Comparison of ENCODE assay signal across 8 mouse cellular contexts in the genomic region with DNA sequence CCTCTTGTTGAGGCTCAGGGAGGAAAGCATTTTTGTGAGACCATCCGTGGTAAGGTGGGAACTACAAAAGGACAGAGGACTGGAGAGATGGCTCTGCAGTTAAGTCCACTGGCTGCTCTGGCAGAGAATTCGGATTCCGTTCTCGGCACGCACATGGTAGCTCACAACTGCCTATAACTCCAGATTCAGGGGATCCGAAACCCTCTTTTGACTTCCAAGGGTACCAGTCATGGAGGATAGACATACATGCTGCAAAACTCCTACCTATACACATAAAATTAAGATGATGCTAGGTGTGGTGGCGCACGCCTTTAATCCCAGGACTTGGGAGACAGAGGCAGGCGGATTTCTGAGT. TPM values are rescaled to one million over a fixed set of nuclear protein-coding genes. Genes with fewer than 3 reads are reported as not detected.
DNase-seq lines count a peak whose midpoint lies in the region; ATAC-seq and TF ChIP-seq lines count a peak whose summit lies in the region.

No protein-coding gene starts in this region.

- H3K36me3 ChIP-seq in heart, adult 2 months (ENCODE audit: control insufficient read depth, insufficient read depth, low read length) = peaks cover 9% of the 10 kb centered on the region
- no peaks in the 10 kb centered on the region; the same call in 1 of the 2 replicates for H3K36me3 ChIP-seq in thymus, adult 2 months (ENCODE audit: control insufficient read depth, insufficient read depth, low read length)
- H3K36me3 ChIP-seq in liver, embryonic 12.5 days = peaks cover 31% of the 10 kb centered on the region
- H3K36me3 ChIP-seq in stomach, postnatal 0 days (ENCODE audit: control insufficient read depth, insufficient read depth, low read length) = peaks cover 8% of the 10 kb centered on the region; the same call in 1 of the 2 replicates

- TF ChIP-seq POLR2A in heart, adult 2 months (IDR thresholded peaks at IDR 0.05; ENCODE audit: insufficient read depth, low read depth, low read length) = no peak
- no peak for TF ChIP-seq POLR2A in thymus, adult 2 months (IDR thresholded peaks at IDR 0.05; ENCODE audit: control insufficient read depth, extremely low read depth, insufficient read depth, low read length, poor library complexity)

- H3K27ac ChIP-seq in heart, adult 2 months = peak overlapping the region; percentile 79
- H3K27ac ChIP-seq in thymus, adult 2 months (ENCODE audit: control insufficient read depth, insufficient read depth, low read length) = peak overlapping the region; percentile 28; the same call in 1 of the 2 replicates
- peak overlapping the region; percentile 70 for H3K27ac ChIP-seq in liver, embryonic 12.5 days
- H3K27ac ChIP-seq in stomach, postnatal 0 days (replicated peaks) = peak overlapping the region; percentile 74; the same call in 1 of the 2 replicates

- H3K4me3 ChIP-seq in heart, adult 2 months = peak overlapping the region; percentile 86
- H3K4me3 ChIP-seq in thymus, adult 2 months (ENCODE audit: control insufficient read depth, insufficient read depth, low read length) = peak overlapping the region; percentile 77
- H3K4me3 ChIP-seq in liver, embryonic 12.5 days = peak overlapping the region; percentile 88
- peak overlapping the region; percentile 84 for H3K4me3 ChIP-seq in stomach, postnatal 0 days (ENCODE audit: low read depth, low read length)

- 19% methylated on average over 9 of the region's 9 CpGs for WGBS in heart, adult 2 months
- WGBS in thymus, adult 2 months = 25% methylated on average over 9 of the region's 9 CpGs
- WGBS in liver, embryonic 12.5 days (ENCODE audit: insufficient replicate concordance) = 21% methylated on average over 9 of the region's 9 CpGs
- WGBS in stomach, postnatal 0 days = 19% methylated on average over 9 of the region's 9 CpGs

- H3K9ac ChIP-seq in heart, adult 2 months (ENCODE audit: low read depth, low read length) = peak overlapping the region; percentile 67
- H3K9ac ChIP-seq in liver, embryonic 12.5 days = peak overlapping the region; percentile 85
- H3K9ac ChIP-seq in stomach, postnatal 0 days (ENCODE audit: low read length) = peak overlapping the region; percentile 89

- H3K4me2 ChIP-seq in liver, embryonic 12.5 days = peak overlapping the region; percentile 86
- peak overlapping the region; percentile 77 for H3K4me2 ChIP-seq in stomach, postnatal 0 days (replicated peaks; ENCODE audit: low read depth)

- no peak for TF ChIP-seq EP300 in heart, adult 2 months (IDR thresholded peaks at IDR 0.05; ENCODE audit: insufficient read depth, low read depth, low read length)
- no peak for TF ChIP-seq EP300 in stomach, postnatal 0 days (optimal IDR thresholded peaks at IDR 0.05)

- peak; percentile 62; the same call in 1 of the 2 replicates for ATAC-seq in liver, embryonic 12.5 days
- no peak for ATAC-seq in stomach, postnatal 0 days (ENCODE audit: low FRiP score, low TSS enrichment)

- no peaks in the 10 kb centered on the region for H3K27me3 ChIP-seq in heart, adult 2 months (ENCODE audit: control insufficient read depth, insufficient read depth, low read length)
- no peaks in the 10 kb centered on the region for H3K27me3 ChIP-seq in thymus, adult 2 months (ENCODE audit: control insufficient read depth, insufficient read depth, low read length)
- H3K27me3 ChIP-seq in liver, embryonic 12.5 days (replicated peaks) = no peaks in the 10 kb centered on the region
- H3K27me3 ChIP-seq in stomach, postnatal 0 days (ENCODE audit: control insufficient read depth, insufficient read depth, low read length) = no peaks in the 10 kb centered on the region

- H3K79me2 ChIP-seq in heart, adult 2 months (replicated peaks; ENCODE audit: control insufficient read depth, insufficient read depth, low read length) = peaks cover 2% of the 10 kb centered on the region

- intact Hi-C loops in heart, adult 2 months (cut with DNase I) = no loop called here
- intact Hi-C loops in heart, postnatal 10 days (cut with DNase I) = no loop called here

- H3K9me3 ChIP-seq in liver, embryonic 12.5 days (replicated peaks) = no peaks in the 10 kb centered on the region
- H3K9me3 ChIP-seq in stomach, postnatal 0 days (ENCODE audit: control insufficient read depth, low read length) = no peaks in the 10 kb centered on the region

- no peak for TF ChIP-seq CTCF in heart, adult 2 months (IDR thresholded peaks at IDR 0.05)
- TF ChIP-seq CTCF in thymus, adult 2 months (IDR thresholded peaks at IDR 0.05; ENCODE audit: borderline replicate concordance, control insufficient read depth, extremely low read depth, insufficient read depth, low read length, poor library complexity) = no peak
- no peak for TF ChIP-seq CTCF in stomach, postnatal 0 days (IDR thresholded peaks at IDR 0.05; ENCODE audit: low read depth)

- H3K4me1 ChIP-seq in heart, adult 2 months (ENCODE audit: control insufficient read depth, insufficient read depth, low read length) = no peaks in the 10 kb centered on the region; the same call in 1 of the 2 replicates
- H3K4me1 ChIP-seq in thymus, adult 2 months (replicated peaks; ENCODE audit: control insufficient read depth, insufficient read depth, low read length) = peaks cover 5% of the 10 kb centered on the region
- H3K4me1 ChIP-seq in liver, embryonic 12.5 days = peaks cover 28% of the 10 kb centered on the region
- 0 out of 2 replicates have a peak, but pooled peaks cover 2% of the 10 kb centered on the region for H3K4me1 ChIP-seq in stomach, postnatal 0 days (replicated peaks; ENCODE audit: control insufficient read depth, insufficient read depth)

- no peak for DNase-seq in heart, adult 2 months
- DNase-seq in heart, postnatal 10 days = no peak
- DNase-seq in thymus, adult 2 months = no peak
- DNase-seq in thymus, postnatal 0 days (ENCODE audit: low spot score) = no peak
- no peak for DNase-seq in stomach, postnatal 0 days (ENCODE audit: low spot score)
- no peak for DNase-seq in adipocyte (ENCODE audit: low spot score)
- DNase-seq in right cerebral cortex, postnatal 14 days = no peak

RNA-seq across cellular contexts. Expression of a gene that starts 0.4 kb away (rescaled TPM):
- 100 to 1,000 TPM in 1 of 2 experiments, 10 to 100 TPM in 1; 92.4 to 105 TPM for total RNA-seq in heart, adult 2 months (2021)
- polyA plus RNA-seq in heart, adult 2 months (2012; rRNA removed) = 92.8 and 117 TPM in 2 replicates
- total RNA-seq in heart, postnatal 10 days (2021) = 100 to 1,000 TPM; 107 to 112 TPM
- polyA plus RNA-seq in thymus, adult 2 months (2012; rRNA removed) = 84.4 and 88.0 TPM in 2 replicates
- 49.3 and 50.6 TPM in 2 replicates for polyA plus RNA-seq in thymus, postnatal 0 days (2015; fragmentation: Nextera tagmentation; extraction: Ambion mirVana)
- 53.0 and 54.4 TPM in 2 replicates for polyA plus RNA-seq in liver, embryonic 12.5 days (2016; fragmentation: Nextera tagmentation; extraction: Ambion mirVana)
- polyA plus RNA-seq in stomach, postnatal 0 days (2015; fragmentation: Nextera tagmentation; extraction: Ambion mirVana) = 37.8 and 38.4 TPM in 2 replicates

RNA-seq across cellular contexts. Expression of a gene that starts 17.0 kb away (rescaled TPM):
- total RNA-seq in heart, adult 2 months (2021) = under 1 TPM; 0.60 to 0.91 TPM
- 5.2 and 5.7 TPM in 2 replicates for polyA plus RNA-seq in heart, adult 2 months (2012; rRNA removed)
- total RNA-seq in heart, postnatal 10 days (2021) = 1 to 10 TPM; 4.5 to 5.6 TPM
- 22.5 and 27.0 TPM in 2 replicates for polyA plus RNA-seq in thymus, adult 2 months (2012; rRNA removed)
- 8.5 and 8.7 TPM in 2 replicates for polyA plus RNA-seq in thymus, postnatal 0 days (2015; fragmentation: Nextera tagmentation; extraction: Ambion mirVana)
- polyA plus RNA-seq in liver, embryonic 12.5 days (2016; fragmentation: Nextera tagmentation; extraction: Ambion mirVana) = 5.5 and 7.1 TPM in 2 replicates
- polyA plus RNA-seq in stomach, postnatal 0 days (2015; fragmentation: Nextera tagmentation; extraction: Ambion mirVana) = 43.9 and 53.1 TPM in 2 replicates

RNA-seq across cellular contexts. Expression of a gene that starts 23.2 kb away (rescaled TPM):
- 10 to 100 TPM; 14.7 to 16.2 TPM for total RNA-seq in heart, adult 2 months (2021)
- polyA plus RNA-seq in heart, adult 2 months (2012; rRNA removed) = 18.5 and 38.1 TPM in 2 replicates
- 10 to 100 TPM; 16.6 to 20.5 TPM for total RNA-seq in heart, postnatal 10 days (2021)
- polyA plus RNA-seq in thymus, adult 2 months (2012; rRNA removed) = 40.8 and 45.1 TPM in 2 replicates
- 34.5 and 36.4 TPM in 2 replicates for polyA plus RNA-seq in thymus, postnatal 0 days (2015; fragmentation: Nextera tagmentation; extraction: Ambion mirVana)
- 26.3 and 27.2 TPM in 2 replicates for polyA plus RNA-seq in liver, embryonic 12.5 days (2016; fragmentation: Nextera tagmentation; extraction: Ambion mirVana)
- polyA plus RNA-seq in stomach, postnatal 0 days (2015; fragmentation: Nextera tagmentation; extraction: Ambion mirVana) = 33.8 and 35.6 TPM in 2 replicates

RNA-seq across cellular contexts. Expression of a gene that starts 28.1 kb away (rescaled TPM):
- 1 to 10 TPM; 2.7 to 3.8 TPM for total RNA-seq in heart, adult 2 months (2021)
- polyA plus RNA-seq in heart, adult 2 months (2012; rRNA removed) = 10.0 and 12.1 TPM in 2 replicates
- 1 to 10 TPM; 4.5 to 6.7 TPM for total RNA-seq in heart, postnatal 10 days (2021)
- polyA plus RNA-seq in thymus, adult 2 months (2012; rRNA removed) = 56.4 and 69.7 TPM in 2 replicates
- polyA plus RNA-seq in thymus, postnatal 0 days (2015; fragmentation: Nextera tagmentation; extraction: Ambion mirVana) = 2.3 and 4.0 TPM in 2 replicates
- polyA plus RNA-seq in liver, embryonic 12.5 days (2016; fragmentation: Nextera tagmentation; extraction: Ambion mirVana) = 1.3 and 1.4 TPM in 2 replicates
- 1.1 and 1.7 TPM in 2 replicates for polyA plus RNA-seq in stomach, postnatal 0 days (2015; fragmentation: Nextera tagmentation; extraction: Ambion mirVana)

RNA-seq across cellular contexts. Expression of a gene that starts 37.4 kb away (rescaled TPM):
- under 1 TPM in 1 of 2 experiments, not detected in 1; 0.45 TPM for total RNA-seq in heart, adult 2 months (2021)
- 0.64 and 2.6 TPM in 2 replicates for polyA plus RNA-seq in heart, adult 2 months (2012; rRNA removed)
- under 1 TPM in 1 of 2 experiments, not detected in 1; 0.57 TPM for total RNA-seq in heart, postnatal 10 days (2021)
- 2.6 and 4.6 TPM in 2 replicates for polyA plus RNA-seq in thymus, adult 2 months (2012; rRNA removed)
- 0.21 and 0.26 TPM in 2 replicates for polyA plus RNA-seq in thymus, postnatal 0 days (2015; fragmentation: Nextera tagmentation; extraction: Ambion mirVana)
- 0.18 and 0.43 TPM in 2 replicates for polyA plus RNA-seq in liver, embryonic 12.5 days (2016; fragmentation: Nextera tagmentation; extraction: Ambion mirVana)
- polyA plus RNA-seq in stomach, postnatal 0 days (2015; fragmentation: Nextera tagmentation; extraction: Ambion mirVana) = 0.42 and 0.56 TPM in 2 replicates

Comparison
In these comparisons a context has a peak if more than half of its experiments do, and no peak if none do; other contexts are left out.
1. H3K27ac ChIP-seq: peak in every context shown above with its lines; median percentile 79 in heart, adult 2 months; 74 in stomach, postnatal 0 days; 70 in liver, embryonic 12.5 days; 28 in thymus, adult 2 months.